Mouse (Mus musculus) hindbrain, embryonic 12.5 days (tissue): Measurements from ENCODE around the gene Sorbs1. TPM values are rescaled to one million over a fixed set of nuclear protein-coding genes. Genes with fewer than 3 reads are reported as not detected.
A peak's percentile ranks its signal among the peaks of the same experiment; 100 is the strongest.

Experiments used
- ATAC-seq: fragments of 200-750 bp; cut with Nextera tagmentation; 2 replicates; pipeline ENCODE4 v1.8.0; 2017; ENCODE audit warnings: moderate TSS enrichment; ENCODE audit not compliant: low FRiP score
- H3K27ac ChIP-seq: fragments of 300-500 bp; sonication (generic); 2 replicates; pipeline ENCODE4 v1.5.1; 2016; ENCODE audit warnings: mild to moderate bottlenecking
- H3K27me3 ChIP-seq: fragments of 300-500 bp; sonication (generic); 2 replicates; pipeline ENCODE4 v1.6.1; 2016; ENCODE audit warnings: mild to moderate bottlenecking
- H3K36me3 ChIP-seq: fragments of 300-500 bp; sonication (generic); 2 replicates; pipeline ENCODE4 v1.6.1; 2016; ENCODE audit warnings: mild to moderate bottlenecking
- H3K4me1 ChIP-seq: fragments of 300-500 bp; sonication (generic); 2 replicates; pipeline ENCODE4 v1.6.1; 2016
- H3K4me2 ChIP-seq: fragments of 300-500 bp; sonication (generic); replicated peaks from 2 replicates; pipeline ENCODE4 v1.6.1; 2016; ENCODE audit warnings: mild to moderate bottlenecking
- H3K4me3 ChIP-seq: fragments of 300-500 bp; sonication (generic); 2 replicates; pipeline ENCODE4 v1.5.1; 2016; ENCODE audit warnings: mild to moderate bottlenecking
- H3K9ac ChIP-seq: fragments of 300-500 bp; sonication (generic); 2 replicates; pipeline ENCODE4 v1.6.1; 2016; ENCODE audit warnings: mild to moderate bottlenecking, moderate library complexity
- H3K9me3 ChIP-seq: fragments of 300-500 bp; sonication (generic); replicated peaks from 2 replicates; pipeline ENCODE4 v1.6.1; 2016; ENCODE audit warnings: mild to moderate bottlenecking
- WGBS: fragments of 180-500 bp; shearing (Covaris S2); methylation state at CpG from one replicate; pipeline ENCODE4 v1.1.7; 2016; 5-methylcytosine and 5-hydroxymethylcytosine counted together
- polyA plus RNA-seq: library from polyadenylated mRNA; unstranded; fragments of >200 nt; fragmentation: Nextera tagmentation; extraction: Ambion mirVana; gene quantifications from 2 replicates; pipeline ENCODE4 v1.2.1, GENCODE M21; 2016

Gene Sorbs1
- polyA plus RNA-seq, 1 experiment from 2014 or later = 106 TPM

GRCm38 (mm10) chr19:40394555-40395320 lies 118.8 kb downstream of the Sorbs1 start:
- no peak for ATAC-seq
- WGBS = 78% methylated on average over 10 of the region's 10 CpGs
- Histone ChIP-seq H3K4me1 (peaks cover 17% of the 10 kb centered on the region; the same call in 1 of the 2 replicates), H3K9me3 (no peaks in the 10 kb centered on the region), H3K27ac (no peak overlapping the region), H3K27me3 (no peaks in the 10 kb centered on the region), H3K36me3 (peaks cover 9% of the 10 kb centered on the region; the same call in 1 of the 2 replicates), H3K4me2 (no peak overlapping the region), H3K9ac (no peak overlapping the region), H3K4me3 (no peak overlapping the region)

GRCm38 (mm10) chr19:40392795-40393392 lies 120.7 kb downstream of the Sorbs1 start:
- WGBS = 84% methylated on average over 5 of the region's 5 CpGs
- no peaks in the 10 kb centered on the region for H3K27me3 ChIP-seq
- H3K4me3 ChIP-seq = no peak overlapping the region
- no peak for ATAC-seq
- H3K9me3 ChIP-seq = no peaks in the 10 kb centered on the region
- H3K9ac ChIP-seq = no peak overlapping the region
- H3K27ac ChIP-seq = no peak overlapping the region
- no peak overlapping the region for H3K4me2 ChIP-seq
- H3K4me1 ChIP-seq = peaks cover 17% of the 10 kb centered on the region; the same call in 1 of the 2 replicates
- peaks cover 6% of the 10 kb centered on the region; the same call in 1 of the 2 replicates for H3K36me3 ChIP-seq

- peaks cover 10% of the 10 kb centered on the region for H3K36me3 ChIP-seq
- no peak overlapping the region for H3K27ac ChIP-seq
- H3K4me3 ChIP-seq = no peak overlapping the region
- no peak overlapping the region for H3K4me2 ChIP-seq
- H3K9me3 ChIP-seq = no peaks in the 10 kb centered on the region
- no peaks in the 10 kb centered on the region for H3K27me3 ChIP-seq
- WGBS = 18% methylated on average over 6 of the region's 6 CpGs
- H3K4me1 ChIP-seq = peaks cover 17% of the 10 kb centered on the region; the same call in 1 of the 2 replicates
- no peak overlapping the region for H3K9ac ChIP-seq
- ATAC-seq = peak; percentile 71
Observed at GRCm38 (mm10) chr19:40391469-40391868, 122.1 kb downstream of the Sorbs1 start.

- no peaks in the 10 kb centered on the region for H3K9me3 ChIP-seq
- H3K36me3 ChIP-seq = peaks cover 4% of the 10 kb centered on the region; the same call in 1 of the 2 replicates
- H3K4me2 ChIP-seq = no peak overlapping the region
- no peak overlapping the region for H3K27ac ChIP-seq
- H3K27me3 ChIP-seq = no peaks in the 10 kb centered on the region
- H3K9ac ChIP-seq = no peak overlapping the region
- 83% methylated on average over 3 of the region's 3 CpGs for WGBS
- H3K4me1 ChIP-seq = no peaks in the 10 kb centered on the region
- ATAC-seq = no peak
- H3K4me3 ChIP-seq = no peak overlapping the region
Observed at GRCm38 (mm10) chr19:40386916-40387315, 126.7 kb downstream of the Sorbs1 start.

GRCm38 (mm10) chr19:40385334-40385733 lies 128.2 kb downstream of the Sorbs1 start:
- no peak overlapping the region for H3K27ac ChIP-seq
- H3K9me3 ChIP-seq = no peaks in the 10 kb centered on the region
- no peak for ATAC-seq
- WGBS = 91% methylated on average over 3 of the region's 3 CpGs
- H3K4me2 ChIP-seq = no peak overlapping the region
- H3K27me3 ChIP-seq = no peaks in the 10 kb centered on the region
- H3K4me1 ChIP-seq = no peaks in the 10 kb centered on the region
- peaks cover 10% of the 10 kb centered on the region; the same call in 1 of the 2 replicates for H3K36me3 ChIP-seq
- no peak overlapping the region for H3K9ac ChIP-seq
- H3K4me3 ChIP-seq = no peak overlapping the region

GRCm38 (mm10) chr19:40383931-40384330 lies 129.6 kb downstream of the Sorbs1 start:
- 0 out of 2 replicates have a peak, but pooled peaks cover 3% of the 10 kb centered on the region for H3K4me1 ChIP-seq
- no peak for ATAC-seq
- H3K36me3 ChIP-seq = peaks cover 10% of the 10 kb centered on the region; the same call in 1 of the 2 replicates
- 35% methylated on average over 5 of the region's 5 CpGs for WGBS
- no peak overlapping the region for H3K4me3 ChIP-seq
- H3K9ac ChIP-seq = no peak overlapping the region
- H3K27me3 ChIP-seq = no peaks in the 10 kb centered on the region
- no peak overlapping the region for H3K4me2 ChIP-seq
- no peak overlapping the region for H3K27ac ChIP-seq
- no peaks in the 10 kb centered on the region for H3K9me3 ChIP-seq

- H3K36me3 ChIP-seq = peaks cover 13% of the 10 kb centered on the region; the same call in 1 of the 2 replicates
- H3K4me1 ChIP-seq = 0 out of 2 replicates have a peak, but pooled peaks cover 3% of the 10 kb centered on the region
- ATAC-seq = no peak
- no peaks in the 10 kb centered on the region for H3K27me3 ChIP-seq
- H3K4me3 ChIP-seq = no peak overlapping the region
- no peaks in the 10 kb centered on the region for H3K9me3 ChIP-seq
- H3K27ac ChIP-seq = no peak overlapping the region
- H3K4me2 ChIP-seq = no peak overlapping the region
- 57% methylated on average over 3 of the region's 3 CpGs for WGBS
- H3K9ac ChIP-seq = no peak overlapping the region
Observed at GRCm38 (mm10) chr19:40380656-40381055, 132.9 kb downstream of the Sorbs1 start.

GRCm38 (mm10) chr19:40380005-40380404 lies 133.6 kb downstream of the Sorbs1 start:
- no peaks in the 10 kb centered on the region for H3K9me3 ChIP-seq
- H3K27ac ChIP-seq = no peak overlapping the region
- no peak overlapping the region for H3K9ac ChIP-seq
- WGBS = 74% methylated on average over 6 of the region's 6 CpGs
- H3K27me3 ChIP-seq = no peaks in the 10 kb centered on the region
- no peak overlapping the region for H3K4me3 ChIP-seq
- 0 out of 2 replicates have a peak, but pooled peaks cover 3% of the 10 kb centered on the region for H3K4me1 ChIP-seq
- no peak overlapping the region for H3K4me2 ChIP-seq
- peaks cover 13% of the 10 kb centered on the region; the same call in 1 of the 2 replicates for H3K36me3 ChIP-seq
- ATAC-seq = no peak

- Histone ChIP-seq H3K4me1 (0 out of 2 replicates have a peak, but pooled peaks cover 3% of the 10 kb centered on the region), H3K4me3 (no peak overlapping the region), H3K9me3 (no peaks in the 10 kb centered on the region), H3K4me2 (no peak overlapping the region), H3K27ac (no peak overlapping the region), H3K27me3 (no peaks in the 10 kb centered on the region), H3K9ac (no peak overlapping the region), H3K36me3 (peaks cover 13% of the 10 kb centered on the region; the same call in 1 of the 2 replicates)
- no peak for ATAC-seq
- 88% methylated on average over 4 of the region's 4 CpGs for WGBS
Observed at GRCm38 (mm10) chr19:40379081-40379480, 134.5 kb downstream of the Sorbs1 start.

GRCm38 (mm10) chr19:40377632-40378031 lies 135.9 kb downstream of the Sorbs1 start:
- no peak for ATAC-seq
- 82% methylated on average over 14 of the region's 14 CpGs for WGBS
- Histone ChIP-seq H3K36me3 (peaks cover 13% of the 10 kb centered on the region; the same call in 1 of the 2 replicates), H3K27ac (no peak overlapping the region), H3K4me2 (no peak overlapping the region), H3K9ac (no peak overlapping the region), H3K4me1 (0 out of 2 replicates have a peak, but pooled peaks cover 3% of the 10 kb centered on the region), H3K9me3 (no peaks in the 10 kb centered on the region), H3K4me3 (no peak overlapping the region), H3K27me3 (no peaks in the 10 kb centered on the region)

GRCm38 (mm10) chr19:40376566-40377281 lies 136.9 kb downstream of the Sorbs1 start:
- H3K9me3 ChIP-seq = no peaks in the 10 kb centered on the region
- WGBS = 73% methylated on average over 21 of the region's 21 CpGs
- no peak overlapping the region for H3K9ac ChIP-seq
- H3K4me2 ChIP-seq = no peak overlapping the region
- no peaks in the 10 kb centered on the region for H3K27me3 ChIP-seq
- 0 out of 2 replicates have a peak, but pooled peaks cover 3% of the 10 kb centered on the region for H3K4me1 ChIP-seq
- peaks cover 11% of the 10 kb centered on the region; the same call in 1 of the 2 replicates for H3K36me3 ChIP-seq
- no peak for ATAC-seq
- no peak overlapping the region for H3K4me3 ChIP-seq
- H3K27ac ChIP-seq = no peak overlapping the region

GRCm38 (mm10) chr19:40374720-40375119 lies 138.9 kb downstream of the Sorbs1 start:
- ATAC-seq = no peak
- Histone ChIP-seq H3K9ac (no peak overlapping the region), H3K4me3 (no peak overlapping the region), H3K27me3 (no peaks in the 10 kb centered on the region), H3K4me1 (0 out of 2 replicates have a peak, but pooled peaks cover 3% of the 10 kb centered on the region), H3K27ac (no peak overlapping the region), H3K4me2 (no peak overlapping the region), H3K36me3 (peaks cover 7% of the 10 kb centered on the region; the same call in 1 of the 2 replicates), H3K9me3 (no peaks in the 10 kb centered on the region)
- WGBS = 90% methylated on average over 2 of the region's 2 CpGs
